22 mouse cellular contexts compared by ENCODE assay signal in the genomic region with DNA sequence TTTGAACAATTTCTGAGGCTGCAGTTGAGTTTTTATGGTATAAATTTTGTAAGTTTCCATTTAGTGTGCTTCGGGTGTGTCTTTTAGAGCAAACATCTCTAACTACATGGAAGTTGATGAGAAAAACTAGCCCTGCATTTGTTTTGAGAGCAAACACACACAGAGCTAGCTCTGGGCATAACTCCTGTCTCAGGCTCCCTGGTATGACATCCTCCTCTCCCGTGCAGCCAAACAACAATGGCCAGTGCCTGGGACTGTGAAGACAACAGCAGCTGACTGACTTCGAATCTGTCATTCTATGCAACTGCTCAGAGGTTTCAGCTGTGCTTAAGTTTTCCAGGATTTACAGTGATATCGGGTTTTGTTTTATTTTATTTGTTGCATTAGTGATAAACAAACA.
DNase-seq lines count a peak whose midpoint lies in the region; ATAC-seq and TF ChIP-seq lines count a peak whose summit lies in the region.
"Had no signal": no experiment of that assay in that cellular context is flagged by ENCODE, and none has a peak within 500 bp of the region (broad histone marks: within the 10 kb centered on the region; RNA-seq: fewer than 3 reads in every experiment).

No protein-coding gene starts in this region.

- H3K79me2 ChIP-seq in liver, adult 2 months (ENCODE audit: control insufficient read depth, insufficient read depth, low read length), result no peaks in the 10 kb centered on the region

- peak; percentile 71; the same call in 1 of the 2 replicates for ATAC-seq in kidney, embryonic 14.5 days (ENCODE audit: low FRiP score, low TSS enrichment)
- ATAC-seq in stomach, embryonic 15.5 days (ENCODE audit: insufficient read depth, low FRiP score, low read depth), result no peak
- ATAC-seq in stomach, postnatal 0 days (ENCODE audit: low FRiP score, low TSS enrichment), result no peak
- ATAC-seq: forebrain, postnatal 0 days; lung, postnatal 0 days had no signal

- no peak overlapping the region for H3K4me3 ChIP-seq in kidney, embryonic 14.5 days (ENCODE audit: low read length)
- no peak overlapping the region for H3K4me3 ChIP-seq in liver, adult 2 months (ENCODE audit: insufficient read depth, low read depth, low read length)
- H3K4me3 ChIP-seq in stomach, embryonic 15.5 days (replicated peaks), result no peak overlapping the region
- H3K4me3 ChIP-seq in stomach, postnatal 0 days (ENCODE audit: low read depth, low read length), result no peak overlapping the region
- no peak overlapping the region for H3K4me3 ChIP-seq in small intestine, adult 2 months (ENCODE audit: low read depth, low read length)
- H3K4me3 ChIP-seq: embryonic facial prominence, embryonic 10.5 days; heart, adult 2 months; heart, embryonic 15.5 days; hindbrain, embryonic 13.5 days; limb, embryonic 13.5 days; neural tube, embryonic 13.5 days had no signal

- no peak for DNase-seq in kidney, postnatal 10 days
- DNase-seq in liver, adult 2 months (ENCODE audit: extremely low read depth, low read depth, low spot score), result peak; percentile 64
- no peak for DNase-seq in liver
- no peak for DNase-seq in stomach, postnatal 0 days (ENCODE audit: low spot score)
- DNase-seq in adrenal gland, adult 8-10 months, result no peak
- DNase-seq: cerebellum, adult 18-20 months; cerebellum, postnatal 14 days; forebrain, postnatal 0 days; gastrocnemius, postnatal 14 days; heart, adult 2 months; heart, postnatal 36 days; kidney, adult 18-20 months had no signal

- H3K4me1 ChIP-seq in kidney, embryonic 14.5 days (ENCODE audit: control insufficient read depth, insufficient read depth, low read length), result peaks cover 9% of the 10 kb centered on the region; the same call in 1 of the 2 replicates
- H3K4me1 ChIP-seq in liver, adult 2 months (ENCODE audit: control insufficient read depth, insufficient read depth, low read length), result peaks cover 6% of the 10 kb centered on the region
- no peaks in the 10 kb centered on the region for H3K4me1 ChIP-seq in stomach, embryonic 15.5 days
- H3K4me1 ChIP-seq in stomach, postnatal 0 days (replicated peaks; ENCODE audit: control insufficient read depth, insufficient read depth), result no peaks in the 10 kb centered on the region
- H3K4me1 ChIP-seq in small intestine, adult 2 months (ENCODE audit: control insufficient read depth, insufficient read depth, insufficient read length, low read length), result peaks cover 10% of the 10 kb centered on the region; the same call in 1 of the 2 replicates
- H3K4me1 ChIP-seq: embryonic facial prominence, embryonic 10.5 days had no signal

- 0 out of 2 replicates have a peak overlapping the region, but pooled peaks have one; percentile 39 for H3K27ac ChIP-seq in kidney, embryonic 14.5 days (ENCODE audit: low read depth, low read length)
- no peak overlapping the region for H3K27ac ChIP-seq in liver, adult 2 months (replicated peaks; ENCODE audit: insufficient read depth, low read depth, low read length)
- H3K27ac ChIP-seq in stomach, embryonic 15.5 days, result 0 out of 2 replicates have a peak overlapping the region, but pooled peaks have one; percentile 4
- H3K27ac ChIP-seq in stomach, postnatal 0 days (replicated peaks), result no peak overlapping the region
- H3K27ac ChIP-seq in small intestine, adult 2 months (ENCODE audit: insufficient read depth, low read depth, low read length), result peak overlapping the region; percentile 22; the same call in 1 of the 2 replicates
- H3K27ac ChIP-seq: embryonic facial prominence, embryonic 10.5 days; heart, adult 2 months; heart, embryonic 15.5 days; hindbrain, embryonic 13.5 days; limb, embryonic 13.5 days; neural tube, embryonic 13.5 days had no signal

- no peak for TF ChIP-seq EP300 in stomach, postnatal 0 days (optimal IDR thresholded peaks at IDR 0.05)

- 33% methylated on average over 4 of the region's 4 CpGs for WGBS in kidney, embryonic 14.5 days
- 41% methylated on average over 4 of the region's 4 CpGs for WGBS in liver, adult 2 months
- WGBS in stomach, embryonic 15.5 days, result 42% methylated on average over 4 of the region's 4 CpGs
- WGBS in stomach, postnatal 0 days, result 41% methylated on average over 4 of the region's 4 CpGs
- 64% methylated on average over 4 of the region's 4 CpGs for WGBS in small intestine, adult 2 months

- no peaks in the 10 kb centered on the region for H3K36me3 ChIP-seq in kidney, embryonic 14.5 days (ENCODE audit: control insufficient read depth, insufficient read depth, low read length)
- H3K36me3 ChIP-seq in liver, adult 2 months (ENCODE audit: control insufficient read depth, insufficient read depth, low read length), result no peaks in the 10 kb centered on the region
- no peaks in the 10 kb centered on the region for H3K36me3 ChIP-seq in stomach, embryonic 15.5 days
- no peaks in the 10 kb centered on the region for H3K36me3 ChIP-seq in stomach, postnatal 0 days (ENCODE audit: control insufficient read depth, insufficient read depth, low read length)
- H3K36me3 ChIP-seq in small intestine, adult 2 months (ENCODE audit: control insufficient read depth, insufficient read depth, low read length), result no peaks in the 10 kb centered on the region
- H3K36me3 ChIP-seq: embryonic facial prominence, embryonic 10.5 days; heart, embryonic 15.5 days; hindbrain, embryonic 13.5 days; limb, embryonic 13.5 days; neural tube, embryonic 13.5 days had no signal

- H3K27me3 ChIP-seq in kidney, embryonic 14.5 days (ENCODE audit: control insufficient read depth, insufficient read depth, low read length), result no peaks in the 10 kb centered on the region
- H3K27me3 ChIP-seq in liver, adult 2 months (ENCODE audit: control insufficient read depth, insufficient read depth, low read length), result no peaks in the 10 kb centered on the region
- no peaks in the 10 kb centered on the region for H3K27me3 ChIP-seq in stomach, embryonic 15.5 days (replicated peaks)
- no peaks in the 10 kb centered on the region for H3K27me3 ChIP-seq in stomach, postnatal 0 days (ENCODE audit: control insufficient read depth, insufficient read depth, low read length)
- H3K27me3 ChIP-seq in small intestine, adult 2 months (ENCODE audit: control insufficient read depth, insufficient read depth, low read length), result no peaks in the 10 kb centered on the region
- H3K27me3 ChIP-seq: heart, embryonic 15.5 days; hindbrain, embryonic 13.5 days; limb, embryonic 13.5 days; neural tube, embryonic 13.5 days had no signal

- no peak for TF ChIP-seq POLR2A in liver, adult 2 months (IDR thresholded peaks at IDR 0.05; ENCODE audit: extremely low read depth, insufficient read depth, low read length)
- TF ChIP-seq POLR2A in small intestine, adult 2 months (IDR thresholded peaks at IDR 0.05; ENCODE audit: low read depth, low read length), result no peak

- H3K4me2 ChIP-seq in kidney, embryonic 14.5 days (replicated peaks; ENCODE audit: low read depth, low read length), result no peak overlapping the region
- no peak overlapping the region for H3K4me2 ChIP-seq in stomach, embryonic 15.5 days
- H3K4me2 ChIP-seq in stomach, postnatal 0 days (replicated peaks; ENCODE audit: low read depth), result no peak overlapping the region
- H3K4me2 ChIP-seq: heart, embryonic 15.5 days; hindbrain, embryonic 13.5 days; limb, embryonic 13.5 days; midbrain, embryonic 11.5 days; neural tube, embryonic 13.5 days had no signal

- no peaks in the 10 kb centered on the region for H3K9me3 ChIP-seq in kidney, embryonic 14.5 days (ENCODE audit: control insufficient read depth, low read length)
- no peaks in the 10 kb centered on the region for H3K9me3 ChIP-seq in stomach, embryonic 15.5 days
- H3K9me3 ChIP-seq in stomach, postnatal 0 days (ENCODE audit: control insufficient read depth, low read length), result no peaks in the 10 kb centered on the region
- H3K9me3 ChIP-seq: embryonic facial prominence, embryonic 10.5 days; heart, embryonic 15.5 days; hindbrain, embryonic 13.5 days; limb, embryonic 13.5 days; neural tube, embryonic 13.5 days had no signal

- TF ChIP-seq CTCF in liver, adult 2 months (IDR thresholded peaks at IDR 0.05; ENCODE audit: low read depth, low read length), result no peak
- TF ChIP-seq CTCF in stomach, postnatal 0 days (IDR thresholded peaks at IDR 0.05; ENCODE audit: low read depth), result no peak
- no peak for TF ChIP-seq CTCF in small intestine, adult 2 months (IDR thresholded peaks at IDR 0.05; ENCODE audit: extremely low read depth, insufficient read length, insufficient replicate concordance, low read depth, low read length)

- no peak overlapping the region for H3K9ac ChIP-seq in kidney, embryonic 14.5 days (ENCODE audit: low read depth, low read length)
- no peak overlapping the region for H3K9ac ChIP-seq in liver, adult 2 months (ENCODE audit: low read depth, low read length)
- no peak overlapping the region for H3K9ac ChIP-seq in stomach, embryonic 15.5 days
- H3K9ac ChIP-seq in stomach, postnatal 0 days (ENCODE audit: low read length), result no peak overlapping the region
- H3K9ac ChIP-seq: forebrain, postnatal 0 days; heart, embryonic 15.5 days; hindbrain, embryonic 13.5 days; limb, embryonic 13.5 days; neural tube, embryonic 13.5 days had no signal

Comparison
In these comparisons a context has a peak if more than half of its experiments do, and no peak if none do; other contexts are left out.
1. H3K27ac ChIP-seq: peak in kidney, embryonic 14.5 days (single experiment), stomach, embryonic 15.5 days (single experiment) and small intestine, adult 2 months (single experiment); none in liver, adult 2 months (single experiment) and stomach, postnatal 0 days (single experiment).